Mouse (Mus musculus): ENCODE results near the gene Pipox. TPM values are rescaled to one million over a fixed set of nuclear protein-coding genes. Genes with fewer than 3 reads are reported as not detected.

The Pipox gene
- 2.3 TPM for polyA plus RNA-seq (2014; fragmentation: Illumina TruSeq; extraction: RNeasy Lipid Tissue Mini Kit (QIAGEN cat#74804); ENCODE audit: low read depth, low replicate concordance)

DNA sequence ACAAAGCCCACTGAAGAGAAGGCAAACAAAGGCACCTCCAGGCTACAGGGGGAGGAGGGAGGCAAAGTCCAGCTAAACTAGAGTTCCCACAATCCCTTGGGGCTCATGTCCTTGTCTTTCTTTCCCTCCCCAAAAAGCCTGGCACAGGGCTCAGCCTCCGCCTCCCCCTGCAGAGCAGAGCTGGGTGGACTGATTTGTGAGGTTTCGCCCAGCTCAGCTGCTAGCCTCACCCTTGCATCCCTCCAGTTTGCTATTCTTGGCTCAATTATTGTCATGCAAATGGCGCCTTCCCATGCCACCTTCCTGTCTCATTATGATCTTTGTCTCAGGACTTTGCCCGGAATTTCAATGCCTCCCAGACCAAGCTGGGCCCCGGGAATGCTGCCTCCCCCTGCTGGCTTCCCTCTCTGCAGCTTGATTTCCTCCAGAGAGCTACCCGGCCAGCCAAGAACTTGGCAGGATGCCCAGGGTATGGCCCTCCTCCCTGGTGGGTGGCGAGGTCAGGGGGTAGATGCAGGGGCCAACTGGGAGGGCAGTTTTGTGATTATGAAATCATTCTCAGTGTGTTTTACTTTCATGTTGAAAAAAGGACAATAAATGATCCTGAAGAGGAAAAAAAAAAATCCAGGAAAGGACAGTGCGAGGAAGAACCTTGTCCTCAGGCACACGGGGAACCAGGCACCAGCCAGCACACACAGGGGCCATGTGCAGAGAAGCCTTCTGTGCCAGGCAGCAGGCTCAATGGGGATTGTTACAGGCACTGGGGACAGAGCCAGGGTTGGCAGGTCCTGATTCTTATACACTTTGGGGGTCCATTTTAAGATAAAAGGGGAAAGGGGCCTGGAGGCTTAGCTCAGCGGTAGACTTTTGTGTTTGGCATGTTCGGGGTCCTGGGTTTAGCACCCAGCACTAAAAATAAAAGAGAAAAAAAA lies at the start of gene Pipox:
Pipox (minus strand) TSS at position 310 of the 932 bp plus-strand sequence.

DNA sequence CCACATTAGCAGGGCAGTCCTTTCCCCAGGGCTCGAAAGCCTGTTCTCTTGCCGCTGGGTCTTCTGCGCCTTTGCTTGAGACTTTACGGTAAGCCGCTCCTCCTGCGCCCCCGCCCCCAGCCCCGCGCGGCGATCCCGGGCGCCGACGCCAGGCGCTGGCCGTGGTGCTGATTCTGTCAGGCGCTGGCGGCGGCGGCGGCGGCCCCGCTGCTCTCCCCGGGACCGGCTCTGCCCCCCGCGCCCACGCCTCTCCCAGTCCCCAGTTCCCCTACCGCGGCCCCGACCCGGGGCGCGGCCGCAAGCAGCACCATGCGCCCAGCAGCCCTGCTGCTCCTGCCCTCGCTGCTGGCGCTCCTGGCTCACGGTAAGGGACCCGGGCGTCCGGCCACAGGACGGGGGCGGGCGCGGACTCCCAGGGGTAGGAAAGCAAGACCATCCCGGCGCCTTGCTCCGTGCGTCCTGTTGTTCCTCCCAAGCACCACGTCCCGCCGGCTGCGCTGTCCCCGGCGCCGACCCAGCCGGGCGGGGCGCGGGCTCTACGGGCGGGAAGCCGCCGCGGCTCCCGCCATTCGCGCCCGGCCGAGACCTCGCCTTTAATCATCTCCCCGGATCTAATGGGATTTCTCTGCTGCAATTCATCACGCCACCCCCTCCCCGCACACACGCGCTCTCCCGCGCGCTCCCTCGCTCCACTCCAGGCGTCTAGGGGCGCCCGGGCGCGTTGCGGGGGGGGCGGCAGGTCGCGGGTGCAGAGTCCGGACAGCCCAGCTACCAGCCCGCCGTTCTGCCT lies 37.0 kb upstream of the Pipox start, which contains the start of gene Sez6:
Sez6 (plus strand) TSS at position 50 of the 790 bp plus-strand sequence.

Other genes with a start within 250 kb of the Pipox start
- gene Nufip2, start 207.9 kb downstream of the Pipox start, polyA plus RNA-seq (2014; fragmentation: Illumina TruSeq; extraction: RNeasy Lipid Tissue Mini Kit (QIAGEN cat#74804); ENCODE audit: low read depth, low replicate concordance), result 104 TPM
- gene Cryba1, start 168.8 kb downstream of the Pipox start, polyA plus RNA-seq (2014; fragmentation: Illumina TruSeq; extraction: RNeasy Lipid Tissue Mini Kit (QIAGEN cat#74804); ENCODE audit: low read depth, low replicate concordance), result not detected
- 85.4 TPM for gene Myo18a, start 130.8 kb downstream of the Pipox start, polyA plus RNA-seq (2014; fragmentation: Illumina TruSeq; extraction: RNeasy Lipid Tissue Mini Kit (QIAGEN cat#74804); ENCODE audit: low read depth, low replicate concordance)
- not detected for gene Gm10277, start 106.3 kb downstream of the Pipox start, polyA plus RNA-seq (2014; fragmentation: Illumina TruSeq; extraction: RNeasy Lipid Tissue Mini Kit (QIAGEN cat#74804); ENCODE audit: low read depth, low replicate concordance)
- not detected for gene Sez6, start 36.7 kb upstream of the Pipox start, polyA plus RNA-seq (2014; fragmentation: Illumina TruSeq; extraction: RNeasy Lipid Tissue Mini Kit (QIAGEN cat#74804); ENCODE audit: low read depth, low replicate concordance)
- gene Phf12, start 88.7 kb upstream of the Pipox start, polyA plus RNA-seq (2014; fragmentation: Illumina TruSeq; extraction: RNeasy Lipid Tissue Mini Kit (QIAGEN cat#74804); ENCODE audit: low read depth, low replicate concordance), result 19.0 TPM
- 2.4 TPM for gene Dhrs13, start 138.2 kb upstream of the Pipox start, polyA plus RNA-seq (2014; fragmentation: Illumina TruSeq; extraction: RNeasy Lipid Tissue Mini Kit (QIAGEN cat#74804); ENCODE audit: low read depth, low replicate concordance)
- 4.4 TPM for gene Flot2, start 143.8 kb upstream of the Pipox start, polyA plus RNA-seq (2014; fragmentation: Illumina TruSeq; extraction: RNeasy Lipid Tissue Mini Kit (QIAGEN cat#74804); ENCODE audit: low read depth, low replicate concordance)
- gene Eral1, start 186.3 kb upstream of the Pipox start, polyA plus RNA-seq (2014; fragmentation: Illumina TruSeq; extraction: RNeasy Lipid Tissue Mini Kit (QIAGEN cat#74804); ENCODE audit: low read depth, low replicate concordance), result 4.8 TPM
- gene Fam222b, start 200.6 kb upstream of the Pipox start, polyA plus RNA-seq (2014; fragmentation: Illumina TruSeq; extraction: RNeasy Lipid Tissue Mini Kit (QIAGEN cat#74804); ENCODE audit: low read depth, low replicate concordance), result 4.8 TPM

All from sigmoid colon, adult 10 weeks (tissue).